Mouse (Mus musculus) gastrocnemius, adult 2 months (tissue): ENCODE results near the gene Safb2. TPM values are rescaled to one million over a fixed set of nuclear protein-coding genes. Genes with fewer than 3 reads are reported as not detected.
"Not testable (repeated sequence)": the region's sequence is repeated elsewhere in the genome, so short reads cannot be mapped to it uniquely, and the experiment has no call there.

Experiments
- DNase-seq: peaks from one replicate; pipeline ENCODE4 v3.0.0; 2022
- H3K27ac ChIP-seq: fragments of 200-600 bp; 2 replicates; pipeline ENCODE4 v1.8.1; 2022; ENCODE audit warnings: mild to moderate bottlenecking
- H3K4me3 ChIP-seq: fragments of 200-600 bp; 2 replicates; pipeline ENCODE4 v1.8.1; 2022; ENCODE audit warnings: mild to moderate bottlenecking, moderate library complexity
- CTCF ChIP-seq: fragments of 200-600 bp; IDR thresholded peaks from 2 replicates; pipeline ENCODE4 v1.8.1; 2022; ENCODE audit warnings: antibody characterized with exemption, mild to moderate bottlenecking, moderate library complexity
- intact Hi-C: fragments of 180-260 bp; cut with DNase I; formaldehyde crosslinking; loops from one replicate; pipeline ENCODE4 v1.15.1; 2025
- long read RNA-seq, 2 experiments: library from polyadenylated mRNA; stranded (forward); transcript quantifications; one replicate each; pipeline ENCODE4 v2.0.0; 2021
- total RNA-seq, 2 experiments: library from RNA; stranded (reverse); gene quantifications; 2 replicates each; pipeline ENCODE4 v1.2.3; 2021

The Safb2 gene
- 10 to 100 TPM; 38.5 to 41.1 TPM for total RNA-seq
- long read RNA-seq, experiment 1, partial matches to known transcripts, result 1 of 8 reads
- long read RNA-seq, experiment 1, other reads (novel, unspliced or antisense), result 4 of 8 reads
- long read RNA-seq, experiment 2, partial matches to known transcripts, result 1 of 9 reads
- long read RNA-seq, experiment 2, other reads (novel, unspliced or antisense), result 6 of 9 reads

- TF ChIP-seq CTCF, result no peak
- DNase-seq, result peak; percentile 100
- intact Hi-C loops, result no loop called here
- peak within 1 kb of the TSS; percentile 100 for H3K27ac ChIP-seq
- peak within 1 kb of the TSS; percentile 88 for H3K4me3 ChIP-seq
Measured at GRCm38 (mm10) chr17:56584257-56585130, at the start of gene Safb2, which contains the start of gene Safb. TSS of gene Safb2 (minus strand) at chr17:56584585. TSS of gene Safb (plus strand) at chr17:56584825.

GRCm38 (mm10) chr17:56634023-56634422 is 49.6 kb upstream of the Safb2 start:
- intact Hi-C loops, result no loop called here

GRCm38 (mm10) chr17:56631807-56632206 is 47.4 kb upstream of the Safb2 start:
- H3K4me3 ChIP-seq, result no peak overlapping the region
- no peak for DNase-seq
- no peak overlapping the region for H3K27ac ChIP-seq
- intact Hi-C loops, result no loop called here
- no peak for TF ChIP-seq CTCF

More at GRCm38 (mm10) chr17:56634023-56634422, 49.6 kb upstream of the Safb2 start:
- DNase-seq, result no peak
- H3K4me3 ChIP-seq, result no peak overlapping the region
- H3K27ac ChIP-seq, result no peak overlapping the region
- TF ChIP-seq CTCF, result no peak

- H3K27ac ChIP-seq, DNase-seq, H3K4me3 ChIP-seq: not testable (repeated sequence)
- intact Hi-C loops, result loop anchor here (5.0 kb wide), 1 partner anchor 42 kb away; the partner anchor contains the start of gene Ranbp3
Measured at GRCm38 (mm10) chr17:56629800-56630781, 45.7 kb upstream of the Safb2 start.

GRCm38 (mm10) chr17:56627530-56628277 is 43.3 kb upstream of the Safb2 start, which contains the start of gene Catsperd:
TSS of gene Catsperd (plus strand) at chr17:56628143.
- H3K27ac ChIP-seq, result peak within 1 kb of the TSS; percentile 91
- intact Hi-C loops, result loop anchor here (5.0 kb wide), 1 partner anchor 45 kb away; the partner anchor contains the start of gene Ranbp3

GRCm38 (mm10) chr17:56626754-56627470 is 42.5 kb upstream of the Safb2 start, which contains the start of gene Lonp1:
TSS of gene Lonp1 (minus strand) at chr17:56626887.
- intact Hi-C loops, result loop anchor here (5.0 kb wide), 1 partner anchor 45 kb away; the partner anchor contains the start of gene Ranbp3

More at GRCm38 (mm10) chr17:56627530-56628277, 43.3 kb upstream of the Safb2 start, which contains the start of gene Catsperd:
- peak within 1 kb of the TSS; percentile 90 for H3K4me3 ChIP-seq
- no peak for DNase-seq
- no peak for TF ChIP-seq CTCF

GRCm38 (mm10) chr17:56626260-56626659 is 41.9 kb upstream of the Safb2 start:
- no peak for DNase-seq
- TF ChIP-seq CTCF, result no peak
- intact Hi-C loops, result loop anchor here (5.0 kb wide), 1 partner anchor 46 kb away; the partner anchor contains the start of gene Ranbp3

More at GRCm38 (mm10) chr17:56626754-56627470, 42.5 kb upstream of the Safb2 start, which contains the start of gene Lonp1:
- Histone ChIP-seq H3K4me3 (peak within 1 kb of the TSS; percentile 90), H3K27ac (peak within 1 kb of the TSS; percentile 91)
- TF ChIP-seq CTCF, result no peak
- peak; percentile 96 for DNase-seq

GRCm38 (mm10) chr17:56625495-56625894 is 41.1 kb upstream of the Safb2 start:
- no peak for TF ChIP-seq CTCF
- DNase-seq, result no peak
- H3K27ac ChIP-seq, result no peak overlapping the region
- intact Hi-C loops, result loop anchor here (5.0 kb wide), 1 partner anchor 47 kb away; the partner anchor contains the start of gene Ranbp3
- H3K4me3 ChIP-seq, result peak overlapping the region; percentile 90; the same call in 1 of the 2 replicates

More at GRCm38 (mm10) chr17:56626260-56626659, 41.9 kb upstream of the Safb2 start:
- Histone ChIP-seq H3K27ac (peak overlapping the region; percentile 91), H3K4me3 (peak overlapping the region; percentile 90)

- no peak for TF ChIP-seq CTCF
- Histone ChIP-seq H3K27ac (no peak overlapping the region), H3K4me3 (no peak overlapping the region)
- DNase-seq, result no peak
- intact Hi-C loops, result no loop called here
Measured at GRCm38 (mm10) chr17:56617628-56618027, 33.2 kb upstream of the Safb2 start.

GRCm38 (mm10) chr17:56616725-56617124 is 32.3 kb upstream of the Safb2 start:
- TF ChIP-seq CTCF, result no peak
- Histone ChIP-seq H3K27ac (no peak overlapping the region), H3K4me3 (no peak overlapping the region)
- intact Hi-C loops, result no loop called here
- no peak for DNase-seq
